Mouse (Mus musculus) small intestine, adult 2 months (tissue): Measurements from ENCODE around the gene Elovl5.

Experiments used
- CTCF ChIP-seq: fragments of 200-500 bp; IDR thresholded peaks from 2 replicates; pipeline ENCODE4 v1.5.1; 2012; ENCODE audit warnings: low read depth, mild to moderate bottlenecking, control low read depth, inconsistent platforms, low read length, moderate library complexity, mixed read lengths; ENCODE audit not compliant: insufficient replicate concordance, insufficient read length; ENCODE audit errors: extremely low read depth
- POLR2A ChIP-seq: fragments of 200-500 bp; IDR thresholded peaks from 2 replicates; pipeline ENCODE4 v1.6.1; 2012; ENCODE audit warnings: low read depth, mild to moderate bottlenecking, control low read depth, inconsistent platforms, low read length, moderate library complexity

GRCm38 (mm10) chr9:78015816-78016215 lies 98.7 kb downstream of the Elovl5 start:
- no peak for TF ChIP-seq CTCF
- no peak for TF ChIP-seq POLR2A
